ENCODE assay signal across 15 mouse cellular contexts in genomic region chr3:123053192-123053938, GRCm38 (mm10). TPM values are rescaled to one million over a fixed set of nuclear protein-coding genes. Genes with fewer than 3 reads are reported as not detected.
DNase-seq lines count a peak whose midpoint lies in the region; ATAC-seq and TF ChIP-seq lines count a peak whose summit lies in the region.
"Had no signal": no experiment of that assay in that cellular context is flagged by ENCODE, and none has a peak within 500 bp of the region (broad histone marks: within the 10 kb centered on the region; RNA-seq: fewer than 3 reads in every experiment).

No protein-coding gene starts in this region.

- no peak for TF ChIP-seq POLR2A in lung, adult 2 months (IDR thresholded peaks at IDR 0.05; ENCODE audit: borderline replicate concordance, extremely low read depth, low read depth, low read length)

- no peaks in the 10 kb centered on the region for H3K9me3 ChIP-seq in intestine, embryonic 15.5 days
- H3K9me3 ChIP-seq: hindbrain, embryonic 13.5 days had no signal

- no peak overlapping the region for H3K9ac ChIP-seq in intestine, embryonic 15.5 days
- H3K9ac ChIP-seq: hindbrain, embryonic 13.5 days; liver, embryonic 14.5 days; midbrain, embryonic 12.5 days had no signal

- TF ChIP-seq CTCF in lung, adult 2 months (IDR thresholded peaks at IDR 0.05; ENCODE audit: insufficient read depth, low read length), result no peak

- no peak overlapping the region for H3K4me2 ChIP-seq in intestine, embryonic 15.5 days (replicated peaks)
- H3K4me2 ChIP-seq: hindbrain, embryonic 13.5 days; midbrain, embryonic 12.5 days had no signal

- H3K27me3 ChIP-seq in intestine, embryonic 15.5 days (replicated peaks), result no peaks in the 10 kb centered on the region
- H3K27me3 ChIP-seq: hindbrain, embryonic 13.5 days; midbrain, embryonic 12.5 days had no signal

- peak; percentile 57 for ATAC-seq in intestine, embryonic 15.5 days

- H3K36me3 ChIP-seq in intestine, embryonic 15.5 days, result no peaks in the 10 kb centered on the region
- H3K36me3 ChIP-seq: hindbrain, embryonic 13.5 days; midbrain, embryonic 12.5 days had no signal

- no peak overlapping the region for H3K4me3 ChIP-seq in lung, adult 2 months (replicated peaks; ENCODE audit: extremely low read depth, low read depth, low read length)
- H3K4me3 ChIP-seq in intestine, embryonic 15.5 days (replicated peaks), result no peak overlapping the region
- H3K4me3 ChIP-seq: hindbrain, embryonic 13.5 days; midbrain, embryonic 12.5 days had no signal

- peak; percentile 64 for DNase-seq in kidney, adult 9 months
- no peak for DNase-seq in kidney, postnatal 25 days
- DNase-seq in lung, postnatal 36 days, result peak; percentile 15
- no peak for DNase-seq in lung, adult 2 months
- DNase-seq in yolk sac, embryonic 10.5 days (ENCODE audit: low spot score), result peak; percentile 27
- DNase-seq in embryo, embryonic 11 days, result no peak
- DNase-seq in testis, postnatal 10 days (ENCODE audit: low spot score), result no peak
- DNase-seq: B cell, adult 2 months; cerebellum, adult 18-20 months; gastrocnemius, postnatal 25 days; kidney, adult 18-20 months had no signal

- no peak overlapping the region for H3K27ac ChIP-seq in intestine, embryonic 15.5 days
- H3K27ac ChIP-seq: hindbrain, embryonic 13.5 days; liver, embryonic 14.5 days; midbrain, embryonic 12.5 days had no signal

- 23% methylated on average over 8 of the region's 8 CpGs for WGBS in lung, adult 2 months
- 61% methylated on average over 8 of the region's 8 CpGs for WGBS in intestine, embryonic 15.5 days

- H3K4me1 ChIP-seq in lung, adult 2 months (ENCODE audit: control insufficient read depth, insufficient read depth, low read length), result no peaks in the 10 kb centered on the region
- no peaks in the 10 kb centered on the region for H3K4me1 ChIP-seq in intestine, embryonic 15.5 days (replicated peaks)
- H3K4me1 ChIP-seq: hindbrain, embryonic 13.5 days; midbrain, embryonic 12.5 days had no signal

RNA-seq across cellular contexts. Expression of gene Myoz2, which starts 18.6 kb away (rescaled TPM):
- 4.3 and 11.6 TPM in 2 replicates for polyA plus RNA-seq in lung, adult 2 months (2012; rRNA removed)
- 0.59 TPM in 1 of 2 replicates, not detected in the other for polyA plus RNA-seq in intestine, embryonic 15.5 days (2015; fragmentation: Nextera tagmentation; extraction: Ambion mirVana)
- polyA plus RNA-seq: liver, embryonic 14.5 days; midbrain, embryonic 12.5 days had no signal

Comparison
In these comparisons a context has a peak if more than half of its experiments do, and no peak if none do; other contexts are left out.
1. DNase-seq: peak in kidney, adult 9 months (single experiment), lung, postnatal 36 days (single experiment) and yolk sac, embryonic 10.5 days (single experiment); none in kidney, postnatal 25 days (0 of 2), lung, adult 2 months (single experiment), embryo, embryonic 11 days (single experiment) and testis, postnatal 10 days (single experiment).